Mouse (Mus musculus) ES-E14 (cell line): ENCODE results near the gene Rlbp1. TPM values are rescaled to one million over a fixed set of nuclear protein-coding genes. Genes with fewer than 3 reads are reported as not detected.

Experiments
- DNase-seq: peaks from one replicate; pipeline ENCODE4 v3.0.0-alpha.2; 2013; ENCODE audit warnings: low read depth, low spot score
- H3K27ac ChIP-seq: 2 replicates; pipeline ENCODE4 v1.5.1; 2012; ENCODE audit warnings: low read depth, mild to moderate bottlenecking, low read length, moderate library complexity, mixed read lengths; ENCODE audit not compliant: poor library complexity, insufficient read depth, severe bottlenecking
- H3K36me3 ChIP-seq: 2 replicates; pipeline ENCODE4 v1.6.1; 2012; ENCODE audit warnings: mild to moderate bottlenecking, low read length, moderate library complexity, mixed read lengths; ENCODE audit not compliant: control insufficient read depth, poor library complexity, insufficient read depth, severe bottlenecking
- H3K4me1 ChIP-seq, 2 experiments: fragments of 150-350 bp in 1 of 2; sonication (generic) in 1 of 2; 2 replicates each; pipeline ENCODE4 v1.6.1; 2012; ENCODE audit warnings: low read length in 2 of 2, mild to moderate bottlenecking in 1 of 2, mixed read lengths in 1 of 2; ENCODE audit not compliant: control insufficient read depth in 2 of 2, insufficient read depth in 2 of 2, poor library complexity in 1 of 2
- H3K4me3 ChIP-seq, 2 experiments: fragments of 150-350 bp in 1 of 2; sonication (generic) in 1 of 2; 2 replicates each; pipeline ENCODE4 v1.5.1; 2012; ENCODE audit warnings: low read length in 2 of 2, low read depth in 1 of 2, mild to moderate bottlenecking in 1 of 2, mixed read lengths in 1 of 2; ENCODE audit not compliant: insufficient read depth in 1 of 2, poor library complexity in 1 of 2, severe bottlenecking in 1 of 2
- H3K9ac ChIP-seq: 2 replicates; pipeline ENCODE4 v1.6.1; 2012; ENCODE audit warnings: low read depth, mild to moderate bottlenecking, low read length, mixed read lengths; ENCODE audit not compliant: poor library complexity, insufficient read depth, severe bottlenecking
- H3K9me3 ChIP-seq: fragments of 150-350 bp; sonication (generic); 2 replicates; pipeline ENCODE4 v1.6.1; 2012; ENCODE audit warnings: low read depth, mild to moderate bottlenecking, low read length; ENCODE audit not compliant: control insufficient read depth, insufficient read depth
- CHD2 ChIP-seq: IDR thresholded peaks from 2 replicates; pipeline ENCODE4 v1.6.1; 2014; ENCODE audit warnings: mild to moderate bottlenecking, low read depth, low read length, inconsistent platforms
- HCFC1 ChIP-seq: IDR thresholded peaks from 2 replicates; pipeline ENCODE4 v1.6.1; 2012; ENCODE audit warnings: low read length, inconsistent platforms, borderline replicate concordance; ENCODE audit not compliant: insufficient read depth
- MAFK ChIP-seq: IDR thresholded peaks from 2 replicates; pipeline ENCODE4 v1.6.1; 2014; ENCODE audit warnings: mild to moderate bottlenecking, low read depth, low read length, inconsistent platforms; ENCODE audit not compliant: insufficient read depth
- ZC3H11A ChIP-seq: IDR thresholded peaks from 2 replicates; pipeline ENCODE4 v1.6.1; 2012; ENCODE audit warnings: low read depth, mild to moderate bottlenecking, inconsistent platforms, low read length, borderline replicate concordance
- ZNF384 ChIP-seq: IDR thresholded peaks from 2 replicates; pipeline ENCODE4 v1.6.1; 2012; ENCODE audit warnings: low read depth, low read length, inconsistent platforms
- in situ Hi-C, 2 experiments: fragments of 600-800 bp; cut with MboI; formaldehyde crosslinking; loops; one replicate each; pipeline ENCODE4 v1.15.1; 2025; ENCODE audit warnings: low sequenced_read_pairs in 2 of 2, inconsistent platforms in 1 of 2; ENCODE audit not compliant: unreplicated experiment in 2 of 2
- total RNA-seq: library from RNA; depleted of rRNA; stranded (reverse); fragments of 300-350 nt; gene quantifications from 2 replicates; pipeline ENCODE4 v1.2.3, GENCODE M21; 2012

The Rlbp1 gene
- total RNA-seq, 1 experiment, result 5.9 TPM

DNA sequence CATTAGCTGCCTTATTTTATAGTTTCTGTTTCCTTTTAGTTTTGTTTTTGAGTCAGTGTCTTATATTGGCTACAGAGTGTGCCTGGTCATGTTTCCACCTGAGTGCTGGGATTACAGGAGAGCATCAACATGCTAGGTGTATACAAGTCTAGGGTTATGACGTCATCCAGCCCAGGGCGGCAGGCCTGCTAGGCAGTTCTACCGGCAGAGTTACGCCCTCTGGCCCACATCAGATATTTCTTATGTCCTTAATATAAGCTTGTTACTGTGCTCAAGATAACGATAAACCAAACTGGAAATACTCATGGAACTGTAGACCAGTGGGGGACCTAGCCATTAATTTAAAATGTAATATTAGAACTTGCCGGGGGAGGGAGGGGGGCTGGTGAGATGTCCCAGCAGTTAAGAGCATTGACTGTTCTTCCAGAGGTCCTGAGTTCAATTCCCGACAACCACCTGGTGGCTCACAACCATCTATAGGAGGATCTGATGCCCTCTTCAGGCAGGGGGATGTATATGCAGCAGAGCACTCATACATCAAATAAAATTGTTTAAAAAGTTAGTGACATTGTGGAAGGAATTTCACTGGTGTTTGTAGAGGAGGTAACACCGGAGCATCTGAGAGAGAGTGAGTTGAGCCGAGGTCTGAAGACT is 6.1 kb upstream of the Rlbp1 start:
- no peaks in the 10 kb centered on the region for H3K9me3 ChIP-seq

DNA sequence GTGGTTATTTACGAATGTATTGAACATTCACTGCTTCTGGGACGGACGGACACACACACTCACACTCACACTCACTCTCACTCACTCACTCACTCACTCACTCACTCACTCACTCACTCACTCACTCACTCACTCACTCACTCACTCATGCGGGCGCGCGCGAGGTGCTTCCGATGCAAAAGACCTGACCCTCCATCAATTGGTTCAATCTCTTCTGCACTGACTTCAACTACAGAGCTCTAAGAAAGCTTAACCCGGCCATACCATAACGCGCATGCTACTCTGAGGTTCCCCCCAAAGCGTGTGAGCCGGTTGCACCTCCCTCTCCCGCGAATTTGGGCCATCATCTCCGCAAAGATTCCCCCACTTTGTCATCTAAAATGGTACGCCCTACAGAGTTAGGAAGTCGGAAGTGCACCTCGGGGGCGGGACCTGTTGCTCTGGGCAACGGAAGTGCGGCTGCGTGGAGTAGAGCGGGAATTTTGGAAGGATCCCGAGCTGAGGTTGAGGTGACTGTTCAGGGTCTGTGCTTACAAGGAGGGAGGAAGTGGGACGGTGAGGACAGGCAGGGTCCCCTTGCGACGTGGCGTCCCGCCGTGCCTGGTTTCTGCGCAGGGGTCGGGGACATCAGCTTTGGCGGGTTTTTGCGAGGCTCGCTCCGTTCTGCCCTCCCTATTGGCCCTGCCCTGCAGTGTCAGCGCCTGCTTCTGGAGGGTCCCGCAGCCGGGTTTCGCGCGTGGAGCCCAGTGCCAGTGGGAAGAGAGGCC is 5.2 kb upstream of the Rlbp1 start, which contains the start of gene Fanci:
Gene Fanci (plus strand): TSS at position 47 of the 767 bp plus-strand sequence.
- Histone ChIP-seq H3K9me3 (no peaks in the 10 kb centered on the region), H3K27ac (peak within 1 kb of the TSS; percentile 89), H3K4me1 (peaks cover 18 to 26% of the 10 kb centered on the region in 2 experiments), H3K9ac (peak within 1 kb of the TSS; percentile 88), H3K4me3 (peak within 1 kb of the TSS; percentile 69 to 79), H3K36me3 (peaks cover 2% of the 10 kb centered on the region; the same call in 1 of the 2 replicates)
- TF ChIP-seq HCFC1 (peak; percentile 63; the same call in 1 of the 2 replicates), MAFK (no peak), ZC3H11A (no peak), ZNF384 (no peak), CHD2 (no peak)
- in situ Hi-C loops, result no loop called here
- DNase-seq, result peak; percentile 99

More for the DNA sequence above, 6.1 kb upstream of the Rlbp1 start:
- peaks cover 2% of the 10 kb centered on the region; the same call in 1 of the 2 replicates for H3K36me3 ChIP-seq
- in situ Hi-C loops, result no loop called here
- H3K4me3 ChIP-seq, result peak overlapping the region; percentile 69 to 79
- peak overlapping the region; percentile 34; the same call in 1 of the 2 replicates for H3K9ac ChIP-seq
- peaks cover 17 to 20% of the 10 kb centered on the region in 2 experiments; a peak in 3 of 4 replicates for H3K4me1 ChIP-seq
- TF ChIP-seq ZNF384 (no peak), ZC3H11A (no peak), HCFC1 (no peak), CHD2 (no peak), MAFK (no peak)
- no peak for DNase-seq
- H3K27ac ChIP-seq, result peak overlapping the region; percentile 89; the same call in 1 of the 2 replicates

- in situ Hi-C loops, result no loop called here
- Histone ChIP-seq H3K4me3 (peak overlapping the region; percentile 69 to 79), H3K36me3 (peaks cover 2% of the 10 kb centered on the region; the same call in 1 of the 2 replicates), H3K9me3 (no peaks in the 10 kb centered on the region), H3K9ac (peak overlapping the region; percentile 88), H3K4me1 (peaks cover 21 to 31% of the 10 kb centered on the region in 2 experiments), H3K27ac (peak overlapping the region; percentile 89)
- TF ChIP-seq MAFK (no peak), HCFC1 (no peak), ZC3H11A (no peak), ZNF384 (no peak), CHD2 (no peak)
- DNase-seq, result no peak
These were observed 4.6 kb upstream of the Rlbp1 start for GRCm38 (mm10) chr7:79391471-79391870.

- peaks cover 21 to 30% of the 10 kb centered on the region in 2 experiments for H3K4me1 ChIP-seq
These were observed 3.4 kb upstream of the Rlbp1 start for GRCm38 (mm10) chr7:79390141-79390708.

More at GRCm38 (mm10) chr7:79390141-79390708, 3.4 kb upstream of the Rlbp1 start:
- DNase-seq, result no peak
- in situ Hi-C loops, result no loop called here
- H3K9ac ChIP-seq, result no peak overlapping the region; the same call in 1 of the 2 replicates
- no peak overlapping the region for H3K4me3 ChIP-seq
- H3K27ac ChIP-seq, result no peak overlapping the region; the same call in 1 of the 2 replicates
- TF ChIP-seq ZC3H11A, result no peak
- TF ChIP-seq HCFC1, result no peak
- H3K36me3 ChIP-seq, result no peaks in the 10 kb centered on the region
- H3K9me3 ChIP-seq, result no peaks in the 10 kb centered on the region
